Mouse (Mus musculus): Measurements from ENCODE around the gene Slc38a1. TPM values are rescaled to one million over a fixed set of nuclear protein-coding genes. Genes with fewer than 3 reads are reported as not detected.
A peak's percentile ranks its signal among the peaks of the same experiment; 100 is the strongest.

Slc38a1 gene
- total RNA-seq (2014; rRNA removed; ENCODE audit: low replicate concordance) (52.4 and 57.8 TPM in 2 replicates), polyA plus RNA-seq (2015; fragmentation: Nextera tagmentation; extraction: Ambion mirVana) (43.6 and 56.7 TPM in 2 replicates)

GRCm38 (mm10) chr15:96642436-96643405 lies at the start of gene Slc38a1:
Slc38a1 (minus strand) TSS chr15:96642913.
- Histone ChIP-seq H3K9ac (replicated peaks; ENCODE audit: low read depth, low read length) (peak within 1 kb of the TSS; percentile 77), H3K4me3 (ENCODE audit: low read depth, low read length) (peak within 1 kb of the TSS; percentile 82), H3K27ac (ENCODE audit: low read depth) (peak within 1 kb of the TSS; percentile 92), H3K27me3 (ENCODE audit: control insufficient read depth, insufficient read depth, low read length) (no peaks in the 10 kb centered on the region), H3K4me1 (ENCODE audit: control insufficient read depth, insufficient read depth) (peaks cover 15% of the 10 kb centered on the region), H3K9me3 (replicated peaks; ENCODE audit: control insufficient read depth, low read length) (no peaks in the 10 kb centered on the region), H3K36me3 (replicated peaks; ENCODE audit: control insufficient read depth, insufficient read depth, low read length) (no peaks in the 10 kb centered on the region), H3K4me2 (ENCODE audit: low read depth, low read length) (peak within 1 kb of the TSS; percentile 80)
- TF ChIP-seq EP300 (IDR thresholded peaks at IDR 0.05; ENCODE audit: low read depth) (no peak), CTCF (IDR thresholded peaks at IDR 0.05; ENCODE audit: low read depth) (no peak)
- DNase-seq (ENCODE audit: low spot score), result peak; percentile 69
- under 1% methylated on average over 61 of the region's 70 CpGs for WGBS
- peak; percentile 48 for ATAC-seq (ENCODE audit: insufficient read depth, low read depth)

GRCm38 (mm10) chr15:96692401-96692800 lies 49.7 kb upstream of the Slc38a1 start:
- WGBS, result 88% methylated on average over 11 of the region's 11 CpGs
- H3K27ac ChIP-seq (ENCODE audit: low read depth), result 0 out of 2 replicates have a peak overlapping the region, but pooled peaks have one; percentile 99
- H3K4me1 ChIP-seq (ENCODE audit: control insufficient read depth, insufficient read depth), result peaks cover 16% of the 10 kb centered on the region

GRCm38 (mm10) chr15:96691381-96691780 lies 48.7 kb upstream of the Slc38a1 start:
- Histone ChIP-seq H3K27ac (ENCODE audit: low read depth) (peak overlapping the region; percentile 17), H3K4me1 (ENCODE audit: control insufficient read depth, insufficient read depth) (peaks cover 16% of the 10 kb centered on the region), H3K9me3 (replicated peaks; ENCODE audit: control insufficient read depth, low read length) (no peaks in the 10 kb centered on the region), H3K9ac (replicated peaks; ENCODE audit: low read depth, low read length) (no peak overlapping the region), H3K36me3 (replicated peaks; ENCODE audit: control insufficient read depth, insufficient read depth, low read length) (peaks cover 85% of the 10 kb centered on the region), H3K4me2 (ENCODE audit: low read depth, low read length) (no peak overlapping the region), H3K27me3 (ENCODE audit: control insufficient read depth, insufficient read depth, low read length) (no peaks in the 10 kb centered on the region), H3K4me3 (ENCODE audit: low read depth, low read length) (no peak overlapping the region)
- ATAC-seq (ENCODE audit: insufficient read depth, low read depth), result no peak
- TF ChIP-seq EP300 (IDR thresholded peaks at IDR 0.05; ENCODE audit: low read depth) (no peak), CTCF (IDR thresholded peaks at IDR 0.05; ENCODE audit: low read depth) (no peak)
- no peak for DNase-seq (ENCODE audit: low spot score)
- 75% methylated on average over 15 of the region's 15 CpGs for WGBS

More at GRCm38 (mm10) chr15:96692401-96692800, 49.7 kb upstream of the Slc38a1 start:
- Histone ChIP-seq H3K4me2 (ENCODE audit: low read depth, low read length) (no peak overlapping the region), H3K4me3 (ENCODE audit: low read depth, low read length) (no peak overlapping the region), H3K27me3 (ENCODE audit: control insufficient read depth, insufficient read depth, low read length) (no peaks in the 10 kb centered on the region), H3K9me3 (replicated peaks; ENCODE audit: control insufficient read depth, low read length) (no peaks in the 10 kb centered on the region), H3K36me3 (replicated peaks; ENCODE audit: control insufficient read depth, insufficient read depth, low read length) (peaks cover 94% of the 10 kb centered on the region), H3K9ac (replicated peaks; ENCODE audit: low read depth, low read length) (0 out of 2 replicates have a peak overlapping the region, but pooled peaks have one; percentile 99)
- no peak for DNase-seq (ENCODE audit: low spot score)
- TF ChIP-seq EP300 (IDR thresholded peaks at IDR 0.05; ENCODE audit: low read depth) (no peak), CTCF (IDR thresholded peaks at IDR 0.05; ENCODE audit: low read depth) (no peak)
- ATAC-seq (ENCODE audit: insufficient read depth, low read depth), result no peak

GRCm38 (mm10) chr15:96690829-96691228 lies 48.1 kb upstream of the Slc38a1 start:
- no peak overlapping the region for H3K4me2 ChIP-seq (ENCODE audit: low read depth, low read length)
- DNase-seq (ENCODE audit: low spot score) (no peak), ATAC-seq (ENCODE audit: insufficient read depth, low read depth) (no peak)
- WGBS, result 86% methylated on average over 13 of the region's 13 CpGs
- no peaks in the 10 kb centered on the region for H3K27me3 ChIP-seq (ENCODE audit: control insufficient read depth, insufficient read depth, low read length)
- no peaks in the 10 kb centered on the region for H3K9me3 ChIP-seq (replicated peaks; ENCODE audit: control insufficient read depth, low read length)
- no peak for TF ChIP-seq EP300 (IDR thresholded peaks at IDR 0.05; ENCODE audit: low read depth)
- TF ChIP-seq CTCF (IDR thresholded peaks at IDR 0.05; ENCODE audit: low read depth), result no peak
- H3K27ac ChIP-seq (ENCODE audit: low read depth), result 0 out of 2 replicates have a peak overlapping the region, but pooled peaks have one; percentile 9
- H3K36me3 ChIP-seq (replicated peaks; ENCODE audit: control insufficient read depth, insufficient read depth, low read length), result peaks cover 79% of the 10 kb centered on the region
- H3K4me3 ChIP-seq (ENCODE audit: low read depth, low read length), result no peak overlapping the region
- no peak overlapping the region for H3K9ac ChIP-seq (replicated peaks; ENCODE audit: low read depth, low read length)
- peaks cover 15% of the 10 kb centered on the region for H3K4me1 ChIP-seq (ENCODE audit: control insufficient read depth, insufficient read depth)

- peaks cover 6% of the 10 kb centered on the region for H3K4me1 ChIP-seq (ENCODE audit: control insufficient read depth, insufficient read depth)
- no peaks in the 10 kb centered on the region for H3K9me3 ChIP-seq (replicated peaks; ENCODE audit: control insufficient read depth, low read length)
- H3K9ac ChIP-seq (replicated peaks; ENCODE audit: low read depth, low read length), result no peak overlapping the region
- no peak overlapping the region for H3K4me2 ChIP-seq (ENCODE audit: low read depth, low read length)
- ATAC-seq (ENCODE audit: insufficient read depth, low read depth) (no peak), DNase-seq (ENCODE audit: low spot score) (no peak)
- no peak overlapping the region for H3K27ac ChIP-seq (ENCODE audit: low read depth)
- H3K4me3 ChIP-seq (ENCODE audit: low read depth, low read length), result no peak overlapping the region
- H3K27me3 ChIP-seq (ENCODE audit: control insufficient read depth, insufficient read depth, low read length), result no peaks in the 10 kb centered on the region
- peaks cover 70% of the 10 kb centered on the region for H3K36me3 ChIP-seq (replicated peaks; ENCODE audit: control insufficient read depth, insufficient read depth, low read length)
- TF ChIP-seq EP300 (IDR thresholded peaks at IDR 0.05; ENCODE audit: low read depth) (no peak), CTCF (IDR thresholded peaks at IDR 0.05; ENCODE audit: low read depth) (no peak)
- WGBS, result 66% methylated on average over 9 of the region's 9 CpGs
Observed at GRCm38 (mm10) chr15:96689919-96690318, 47.2 kb upstream of the Slc38a1 start.

All from heart, postnatal 0 days (tissue).